Mouse (Mus musculus) hindbrain, embryonic 14.5 days (tissue): Measurements from ENCODE around the gene Tmem208. TPM values are rescaled to one million over a fixed set of nuclear protein-coding genes. Genes with fewer than 3 reads are reported as not detected.

ENCODE experiments used
- ATAC-seq: fragments of 200-750 bp; cut with Nextera tagmentation; 2 replicates; pipeline ENCODE4 v1.8.0; 2017; ENCODE audit warnings: moderate number of reproducible peaks, mild to moderate bottlenecking, moderate TSS enrichment, moderate library complexity; ENCODE audit not compliant: low FRiP score
- DNase-seq: peaks from one replicate; pipeline ENCODE4 v3.0.0-alpha.2; 2015; ENCODE audit warnings: low spot score
- H3K27ac ChIP-seq: fragments of 300-500 bp; sonication (generic); 2 replicates; pipeline ENCODE4 v1.5.1; 2014; ENCODE audit warnings: mild to moderate bottlenecking, moderate library complexity
- H3K27me3 ChIP-seq: fragments of 300-500 bp; sonication (generic); 2 replicates; pipeline ENCODE4 v1.6.1; 2014; ENCODE audit warnings: mild to moderate bottlenecking, low read length, mixed read lengths; ENCODE audit not compliant: control insufficient read depth, insufficient read depth
- H3K36me3 ChIP-seq: fragments of 300-500 bp; sonication (generic); replicated peaks from 2 replicates; pipeline ENCODE4 v1.6.1; 2014; ENCODE audit not compliant: control insufficient read depth, insufficient read depth
- H3K4me1 ChIP-seq: fragments of 300-500 bp; sonication (generic); replicated peaks from 2 replicates; pipeline ENCODE4 v1.6.1; 2014; ENCODE audit warnings: antibody characterized with exemption, low read length, mixed read lengths; ENCODE audit not compliant: control insufficient read depth, insufficient read depth
- H3K4me2 ChIP-seq: fragments of 300-500 bp; sonication (generic); replicated peaks from 2 replicates; pipeline ENCODE4 v1.6.1; 2014; ENCODE audit warnings: mild to moderate bottlenecking, moderate library complexity
- H3K4me3 ChIP-seq: fragments of 300-500 bp; sonication (generic); replicated peaks from 2 replicates; pipeline ENCODE4 v1.5.1; 2014; ENCODE audit warnings: mild to moderate bottlenecking, low read length
- H3K9ac ChIP-seq: fragments of 300-500 bp; sonication (generic); 2 replicates; pipeline ENCODE4 v1.6.1; 2014
- H3K9me3 ChIP-seq: fragments of 300-500 bp; sonication (generic); 2 replicates; pipeline ENCODE4 v1.6.1; 2016; ENCODE audit warnings: low read length; ENCODE audit not compliant: control insufficient read depth
- WGBS: fragments of 180-500 bp; shearing (Covaris S2); extraction: QIAGEN DNeasy Blood & Tissue Kit; methylation state at CpG from one replicate; pipeline ENCODE4 v1.1.7; 2014; 5-methylcytosine and 5-hydroxymethylcytosine counted together
- polyA plus RNA-seq: library from polyadenylated mRNA; unstranded; fragments of >200 nt; fragmentation: Nextera tagmentation; extraction: Ambion mirVana; gene quantifications from 2 replicates; pipeline ENCODE4 v1.2.1, GENCODE M21; 2014

Tmem208 gene
- polyA plus RNA-seq, 1 experiment from 2014 or later, result 147 TPM

DNA sequence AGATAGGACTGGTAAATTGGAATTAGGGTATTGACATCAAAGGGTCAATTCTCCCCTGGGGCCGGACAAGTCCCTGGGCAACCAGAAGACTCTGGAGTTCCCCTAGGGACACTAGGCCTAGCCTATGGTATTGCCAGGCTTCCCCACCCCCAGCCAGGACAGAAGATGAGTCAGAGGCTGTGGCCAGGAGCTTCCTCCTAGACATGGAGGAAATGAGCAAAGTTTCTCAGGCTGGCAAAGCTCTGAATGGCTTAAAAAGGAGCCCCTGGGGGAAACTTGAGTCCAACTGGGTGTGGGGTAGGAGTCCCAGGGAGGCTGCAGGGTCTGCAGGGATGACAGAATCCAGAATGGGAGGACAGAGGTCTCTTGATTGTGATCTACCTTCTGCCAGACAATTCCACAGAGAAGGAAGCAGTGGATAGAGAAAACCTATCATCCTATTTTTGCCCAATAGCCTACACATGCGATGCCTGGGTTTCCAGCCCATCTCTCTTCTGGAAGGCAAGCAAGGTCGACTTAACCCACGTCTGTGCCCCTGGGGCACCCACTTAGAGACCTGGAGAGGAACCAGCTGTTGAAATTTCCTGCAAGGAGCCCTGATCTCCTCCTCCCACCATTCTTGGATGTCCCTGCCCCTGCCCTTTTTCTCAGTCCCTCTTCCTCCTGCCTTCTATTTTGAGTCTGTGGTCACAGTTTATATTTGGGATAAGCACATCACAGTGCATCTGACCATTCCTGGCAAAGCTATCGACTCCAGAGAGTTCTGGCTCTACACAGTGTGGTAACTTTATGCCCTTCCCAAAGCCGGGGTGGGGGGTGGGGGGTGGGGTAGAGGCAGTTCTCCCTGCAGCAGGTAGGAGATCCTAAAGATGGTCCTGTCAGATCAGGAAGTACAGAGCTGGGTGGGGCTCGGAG, 19.2 kb downstream of the Tmem208 start:
- peaks cover 6% of the 10 kb centered on the region; the same call in 1 of the 2 replicates for H3K4me1 ChIP-seq
- no peak overlapping the region for H3K9ac ChIP-seq
- WGBS, result 81% methylated on average over 7 of the region's 7 CpGs
- H3K36me3 ChIP-seq, result no peaks in the 10 kb centered on the region
- no peaks in the 10 kb centered on the region for H3K9me3 ChIP-seq
- H3K4me2 ChIP-seq, result no peak overlapping the region
- H3K4me3 ChIP-seq, result no peak overlapping the region
- peaks cover 15% of the 10 kb centered on the region; the same call in 1 of the 2 replicates for H3K27me3 ChIP-seq
- H3K27ac ChIP-seq, result no peak overlapping the region
- DNase-seq, result no peak
- ATAC-seq, result no peak

DNA sequence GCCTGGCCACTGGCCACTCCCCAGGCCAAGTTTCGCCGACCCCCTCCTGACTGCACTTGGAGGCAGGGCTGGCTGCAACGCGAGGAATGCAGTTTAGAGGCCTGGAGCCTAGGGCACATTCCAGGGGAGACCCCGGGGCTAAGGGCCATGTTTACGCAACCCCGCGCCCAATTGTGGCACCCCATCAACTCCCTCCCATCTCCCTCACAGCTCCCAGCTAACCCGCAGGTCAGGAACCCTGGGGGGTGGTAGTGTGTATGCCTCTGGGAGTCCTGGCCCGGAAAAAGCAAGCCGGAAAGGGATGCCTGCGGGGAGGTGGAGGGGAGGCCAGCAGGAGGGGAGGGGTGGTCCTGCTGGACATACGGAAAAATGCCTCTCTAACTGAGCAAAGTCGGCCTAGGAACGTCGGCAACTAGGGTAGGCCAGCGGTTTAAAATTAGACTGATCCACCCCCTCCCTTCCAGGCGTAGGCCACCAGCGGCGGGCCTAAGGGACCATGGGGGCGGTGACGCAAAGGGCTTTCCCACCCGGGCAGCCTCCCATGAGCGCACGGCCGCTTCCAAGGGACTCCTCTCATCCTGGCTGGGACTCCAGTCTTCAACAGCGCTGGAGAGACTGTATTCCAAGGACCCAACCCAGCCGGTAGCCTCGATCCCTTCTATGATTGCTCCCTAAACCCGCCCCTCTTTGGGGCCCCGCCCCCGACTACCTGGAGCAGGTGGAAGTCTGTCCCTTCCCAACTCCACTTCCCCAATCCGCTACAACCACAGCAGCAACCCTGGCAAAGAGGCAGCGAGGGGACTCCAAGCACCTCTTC, 20.7 kb downstream of the Tmem208 start:
- H3K27ac ChIP-seq, result no peak overlapping the region
- ATAC-seq, result peak; percentile 9; the same call in 1 of the 2 replicates

DNA sequence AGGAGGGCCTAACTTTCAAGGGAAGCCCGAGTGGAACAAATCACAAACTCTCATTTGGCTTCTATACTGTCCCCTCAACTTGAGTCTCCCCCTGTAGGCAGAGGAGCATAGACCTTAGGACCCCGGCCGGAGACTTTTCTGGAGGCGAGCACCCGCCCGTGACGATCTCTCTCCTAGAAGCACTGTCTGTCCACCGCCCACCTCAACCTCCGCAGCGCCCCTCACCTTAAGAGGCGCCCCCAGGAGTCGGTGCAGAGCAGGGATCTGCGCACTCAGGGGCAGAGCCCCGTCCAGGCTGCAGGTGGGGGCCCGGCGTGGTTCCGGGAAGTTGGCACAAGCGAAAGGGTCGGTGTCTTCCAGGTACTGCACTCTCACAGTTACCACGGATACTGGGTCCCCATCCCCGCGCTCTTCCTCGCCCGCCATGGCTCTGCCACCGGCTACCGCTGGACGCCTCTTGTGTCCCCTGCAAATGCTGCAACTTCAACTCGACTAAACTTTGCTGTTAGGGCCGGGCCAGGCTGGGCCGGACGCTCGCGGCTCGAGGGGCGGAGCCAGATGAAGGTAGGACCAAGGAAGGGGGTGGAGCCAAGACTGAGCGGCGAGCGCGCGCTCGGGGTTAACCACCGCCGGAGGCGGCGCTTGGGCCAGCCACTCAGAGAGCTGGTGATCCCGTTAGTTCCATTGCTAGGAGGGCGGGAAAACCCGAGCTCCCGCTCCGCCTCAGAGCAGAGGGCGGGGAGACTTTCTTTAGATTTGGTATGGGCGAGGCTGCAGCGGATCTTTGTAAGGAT, 21.5 kb downstream of the Tmem208 start, which contains the start of gene Fhod1:
Gene Fhod1 (minus strand): TSS at position 526 of the 794 bp plus-strand sequence.
- Histone ChIP-seq H3K4me2 (peak within 1 kb of the TSS; percentile 98), H3K4me3 (peak within 1 kb of the TSS; percentile 74), H3K27me3 (peaks cover 15% of the 10 kb centered on the region; the same call in 1 of the 2 replicates), H3K36me3 (no peaks in the 10 kb centered on the region), H3K27ac (peak within 1 kb of the TSS; percentile 63), H3K9ac (peak within 1 kb of the TSS; percentile 79), H3K4me1 (peaks cover 9% of the 10 kb centered on the region; the same call in 1 of the 2 replicates), H3K9me3 (no peaks in the 10 kb centered on the region)
- peak; percentile 87 for ATAC-seq
- DNase-seq, result peak; percentile 85
- under 1% methylated on average over 53 of the region's 53 CpGs for WGBS

More for the DNA sequence above, 20.7 kb downstream of the Tmem208 start:
- peak overlapping the region; percentile 98 for H3K4me2 ChIP-seq
- H3K27me3 ChIP-seq, result peaks cover 15% of the 10 kb centered on the region; the same call in 1 of the 2 replicates
- 1% methylated on average over 34 of the region's 34 CpGs for WGBS
- peak overlapping the region; percentile 37; the same call in 1 of the 2 replicates for H3K9ac ChIP-seq
- no peaks in the 10 kb centered on the region for H3K36me3 ChIP-seq
- peak overlapping the region; percentile 74 for H3K4me3 ChIP-seq
- H3K9me3 ChIP-seq, result no peaks in the 10 kb centered on the region
- DNase-seq, result no peak
- H3K4me1 ChIP-seq, result peaks cover 9% of the 10 kb centered on the region; the same call in 1 of the 2 replicates

GRCm38 (mm10) chr8:105348450-105349095, 22.4 kb downstream of the Tmem208 start, which contains the start of gene Slc9a5:
Slc9a5 (plus strand) TSS chr8:105348843.
- peaks cover 15% of the 10 kb centered on the region; the same call in 1 of the 2 replicates for H3K27me3 ChIP-seq
- H3K36me3 ChIP-seq, result no peaks in the 10 kb centered on the region
- H3K4me1 ChIP-seq, result peaks cover 9% of the 10 kb centered on the region; the same call in 1 of the 2 replicates
- H3K27ac ChIP-seq, result peak within 1 kb of the TSS; percentile 63
- under 1% methylated on average over 34 of the region's 34 CpGs for WGBS
- H3K9ac ChIP-seq, result peak within 1 kb of the TSS; percentile 79
- peak within 1 kb of the TSS; percentile 74 for H3K4me3 ChIP-seq
- ATAC-seq (peak; percentile 4), DNase-seq (peak; percentile 72)
- peak within 1 kb of the TSS; percentile 98 for H3K4me2 ChIP-seq
- H3K9me3 ChIP-seq, result no peaks in the 10 kb centered on the region

GRCm38 (mm10) chr8:105349096-105349771, 23.1 kb downstream of the Tmem208 start:
- no peaks in the 10 kb centered on the region for H3K36me3 ChIP-seq
- peak overlapping the region; percentile 79 for H3K9ac ChIP-seq
- ATAC-seq, result peak; percentile 18
- under 1% methylated on average over 37 of the region's 48 CpGs for WGBS
- no peaks in the 10 kb centered on the region for H3K9me3 ChIP-seq
- peak; percentile 57 for DNase-seq
- H3K4me1 ChIP-seq, result peaks cover 9% of the 10 kb centered on the region; the same call in 1 of the 2 replicates
- H3K4me2 ChIP-seq, result peak overlapping the region; percentile 98
- H3K4me3 ChIP-seq, result peak overlapping the region; percentile 74
- peak overlapping the region; percentile 63 for H3K27ac ChIP-seq
- H3K27me3 ChIP-seq, result peaks cover 15% of the 10 kb centered on the region; the same call in 1 of the 2 replicates

GRCm38 (mm10) chr8:105350186-105350585, 24.0 kb downstream of the Tmem208 start:
- peaks cover 15% of the 10 kb centered on the region; the same call in 1 of the 2 replicates for H3K27me3 ChIP-seq
- no peaks in the 10 kb centered on the region for H3K9me3 ChIP-seq
- peaks cover 9% of the 10 kb centered on the region; the same call in 1 of the 2 replicates for H3K4me1 ChIP-seq
- no peaks in the 10 kb centered on the region; the same call in 1 of the 2 replicates for H3K36me3 ChIP-seq
- ATAC-seq (no peak), DNase-seq (no peak)
- WGBS, result 36% methylated on average over 7 of the region's 7 CpGs
- 0 out of 2 replicates have a peak overlapping the region, but pooled peaks have one; percentile 63 for H3K27ac ChIP-seq
- peak overlapping the region; percentile 74 for H3K4me3 ChIP-seq
- H3K4me2 ChIP-seq, result peak overlapping the region; percentile 98
- peak overlapping the region; percentile 79 for H3K9ac ChIP-seq

GRCm38 (mm10) chr8:105353583-105354135, 27.5 kb downstream of the Tmem208 start:
- H3K36me3 ChIP-seq, result peaks cover 16% of the 10 kb centered on the region; the same call in 1 of the 2 replicates
- H3K4me3 ChIP-seq, result no peak overlapping the region
- ATAC-seq (no peak), DNase-seq (no peak)
- H3K9me3 ChIP-seq, result no peaks in the 10 kb centered on the region
- WGBS, result 82% methylated on average over 8 of the region's 8 CpGs
- H3K27ac ChIP-seq, result no peak overlapping the region
- H3K27me3 ChIP-seq, result no peaks in the 10 kb centered on the region
- no peak overlapping the region for H3K9ac ChIP-seq
- H3K4me2 ChIP-seq, result no peak overlapping the region
- peaks cover 5% of the 10 kb centered on the region; the same call in 1 of the 2 replicates for H3K4me1 ChIP-seq
